Mouse (Mus musculus) T-helper 1 cell (primary cell): Measurements from ENCODE around the gene Ahr.

Experiments used
- in situ Hi-C: fragments of 300-600 bp; cut with MboI, MseI; formaldehyde crosslinking; loops from one replicate; pipeline ENCODE4 v1.15.1; 2025; ENCODE audit warnings: high pct_unique_total_duplicates

Ahr gene

DNA sequence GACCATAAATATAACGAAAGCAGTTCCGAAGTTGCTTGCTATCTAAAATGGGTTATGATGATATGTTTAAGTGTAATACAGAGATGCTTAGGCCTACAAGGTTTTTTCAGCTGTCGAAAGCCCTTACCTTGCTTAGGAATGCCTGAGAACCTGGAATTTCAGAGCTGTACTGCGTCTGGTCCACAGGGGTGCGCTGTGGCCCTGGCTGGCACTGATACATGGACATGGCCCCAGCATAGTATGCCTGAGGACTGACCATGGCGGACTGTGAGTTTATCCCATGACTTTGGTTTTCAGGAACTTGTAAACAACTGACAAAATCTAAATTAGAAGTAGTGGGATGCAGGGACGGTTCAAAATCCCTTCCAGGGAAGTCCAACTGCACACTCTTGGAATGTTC lies 31.3 kb downstream of the Ahr start:
- in situ Hi-C loops: no loop called here

DNA sequence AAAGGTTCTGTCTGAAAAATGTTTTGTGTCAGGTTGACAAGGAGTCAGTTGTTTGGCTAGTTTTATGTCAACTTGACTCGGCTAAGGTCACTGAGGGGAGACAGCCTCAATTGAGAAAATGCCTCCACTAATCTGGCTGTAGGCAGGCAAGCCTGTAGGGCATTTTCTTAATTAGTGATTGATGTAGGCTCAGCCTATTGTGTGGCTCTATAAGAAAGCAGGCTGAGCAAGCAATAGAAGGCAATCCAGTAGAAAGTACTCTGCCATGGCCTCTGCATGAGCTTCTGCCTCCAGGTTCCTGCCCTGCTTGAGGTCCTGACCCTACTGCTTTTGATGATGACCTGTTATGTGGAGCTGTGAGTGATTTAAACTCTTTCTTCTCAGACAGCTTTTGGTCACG lies 33.4 kb downstream of the Ahr start:
- in situ Hi-C loops: no loop called here

DNA sequence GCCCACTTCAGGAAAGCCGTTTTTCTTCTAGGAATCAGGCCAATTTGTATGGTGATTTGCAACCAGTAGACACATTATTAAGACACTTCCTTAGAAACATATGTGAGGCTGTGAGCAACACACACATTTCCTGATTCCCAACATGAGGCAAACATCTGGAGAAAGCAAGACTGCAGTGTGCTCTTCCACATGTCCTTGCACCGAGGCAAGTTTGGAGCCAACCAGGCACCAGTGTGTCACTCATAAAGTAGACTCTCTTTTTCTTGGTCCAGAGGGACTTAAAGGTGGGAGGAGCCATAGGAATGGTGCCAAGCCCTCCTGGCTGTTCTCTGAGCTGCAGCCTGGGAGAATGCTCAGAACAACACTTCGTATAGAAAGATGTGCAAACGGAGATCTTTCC lies 39.6 kb downstream of the Ahr start:
- in situ Hi-C loops: no loop called here

DNA sequence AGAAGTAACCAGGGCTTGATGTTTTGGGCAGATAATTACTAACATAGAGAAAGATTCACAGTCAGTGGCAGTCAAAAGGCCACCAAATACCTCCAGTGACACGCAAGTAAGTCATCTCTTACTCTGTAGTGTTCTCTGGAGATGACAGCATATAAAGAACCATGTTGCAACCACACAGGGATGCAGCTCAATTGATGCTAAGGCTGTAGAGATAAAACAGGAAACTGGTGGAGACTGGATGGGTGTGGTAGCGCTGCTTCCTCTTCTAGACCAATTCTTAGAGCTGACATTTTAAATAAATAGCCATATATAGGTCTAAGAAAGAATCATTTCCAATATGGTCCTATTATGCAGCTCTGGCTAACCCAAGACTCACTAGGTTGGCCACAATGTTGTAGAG lies 54.1 kb downstream of the Ahr start:
- in situ Hi-C loops: no loop called here

DNA sequence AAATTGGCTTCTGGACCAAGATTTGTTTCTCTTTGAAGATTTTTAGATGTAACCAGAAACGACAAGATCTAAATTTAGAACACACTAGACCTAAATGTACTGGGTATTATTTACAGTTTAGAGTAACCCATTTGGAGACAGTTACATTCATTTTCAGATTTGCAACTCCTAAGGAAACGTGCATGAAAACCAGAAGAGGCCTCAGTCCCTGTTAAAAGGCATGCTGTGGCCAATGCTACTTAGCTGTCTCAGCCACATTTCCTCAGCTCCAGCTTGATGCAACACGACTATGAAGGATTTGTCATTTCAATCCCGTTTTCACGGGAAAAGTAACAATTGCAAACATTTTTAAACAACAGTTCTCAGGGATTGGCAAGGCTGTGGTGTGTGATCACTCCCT lies 55.9 kb downstream of the Ahr start:
- in situ Hi-C loops: no loop called here

DNA sequence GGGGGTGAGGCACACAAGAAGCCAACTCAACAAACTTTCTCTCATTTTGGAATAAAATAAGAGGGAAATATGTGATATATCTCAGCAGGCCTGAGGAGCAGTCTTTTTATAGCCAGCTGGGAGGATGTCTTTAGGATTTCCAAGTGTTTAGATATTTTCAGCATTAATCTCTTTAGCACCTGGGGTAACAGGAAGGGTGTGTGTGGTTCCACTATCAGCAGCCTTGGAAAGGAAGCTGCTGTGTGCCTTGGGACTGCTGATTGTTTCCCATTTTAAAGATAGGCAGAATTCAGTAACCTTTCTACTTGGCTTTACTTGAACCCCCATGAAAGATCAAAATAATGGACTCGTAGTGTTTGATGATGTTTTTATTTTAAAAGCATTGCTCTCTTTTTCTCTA lies 71.4 kb downstream of the Ahr start:
- in situ Hi-C loops: no loop called here

DNA sequence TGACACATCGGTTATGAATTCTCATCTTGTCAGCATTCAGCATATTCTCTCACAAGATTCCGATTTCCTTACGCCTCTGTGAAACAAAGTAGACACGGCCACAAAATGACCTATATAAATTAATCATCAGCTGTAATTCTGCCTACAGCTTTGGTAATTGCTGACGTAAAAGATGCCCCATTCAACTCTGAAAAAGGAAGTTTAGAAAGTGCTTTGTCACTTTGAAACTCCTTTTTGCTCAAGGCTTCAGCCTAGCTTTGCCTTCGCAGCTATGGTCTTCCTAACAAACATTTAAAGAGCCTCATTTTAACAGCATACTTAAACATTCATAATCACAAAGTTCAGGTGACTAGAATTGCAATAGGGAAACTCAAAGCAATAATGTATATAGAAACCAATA lies 72.2 kb downstream of the Ahr start:
- in situ Hi-C loops: no loop called here

DNA sequence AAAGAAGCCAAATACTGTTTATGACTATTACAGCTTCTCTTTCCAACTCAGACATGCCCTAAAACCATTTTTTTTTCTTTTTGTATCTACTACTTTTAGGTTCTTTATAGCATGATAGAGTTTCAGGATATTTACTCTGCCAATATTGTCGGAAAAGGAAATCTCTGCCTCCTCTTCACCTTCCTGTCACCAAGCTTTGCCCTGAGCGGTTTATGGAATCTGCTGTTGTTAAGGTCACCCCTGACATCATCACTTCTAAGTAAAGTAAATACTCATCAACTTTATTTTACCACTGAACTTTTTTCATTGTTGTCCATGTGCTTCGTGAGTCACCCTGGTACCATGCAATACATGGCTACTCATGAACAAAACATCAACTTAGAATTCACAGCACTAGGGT lies 75.2 kb downstream of the Ahr start:
- in situ Hi-C loops: loop anchor here (10.0 kb wide), 1 partner anchor 1675 kb away; no protein-coding TSS in a partner anchor
